Comparison of ENCODE assay signal across 28 mouse cellular contexts in the genomic region with DNA sequence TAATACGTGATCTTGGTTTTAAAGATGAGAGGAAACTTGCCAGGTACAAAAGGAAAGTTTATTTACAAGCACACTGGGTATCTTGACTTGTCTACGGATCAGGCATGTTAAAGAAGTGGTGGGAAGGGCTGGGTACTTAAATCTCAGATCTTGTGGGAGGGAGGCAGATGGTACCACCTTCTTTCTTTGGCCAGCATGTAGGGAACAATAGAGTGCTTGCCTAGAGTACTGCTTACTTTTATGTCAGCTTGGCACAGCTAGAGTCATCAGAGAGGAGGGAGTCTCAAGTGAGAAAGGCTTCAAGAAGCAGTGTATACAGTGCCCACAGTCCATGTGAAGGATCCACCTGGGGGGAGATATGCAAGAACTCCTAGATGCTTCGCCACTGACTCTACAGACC. TPM values are rescaled to one million over a fixed set of nuclear protein-coding genes. Genes with fewer than 3 reads are reported as not detected.
"Had no signal": no experiment of that assay in that cellular context is flagged by ENCODE, and none has a peak within 500 bp of the region (broad histone marks: within the 10 kb centered on the region; RNA-seq: fewer than 3 reads in every experiment).

No protein-coding gene starts in this region.

- H3K27ac ChIP-seq: embryonic facial prominence, embryonic 10.5 days; embryonic facial prominence, embryonic 12.5 days; embryonic facial prominence, embryonic 15.5 days; forebrain, embryonic 10.5 days; forebrain, embryonic 12.5 days; forebrain, embryonic 13.5 days; forebrain, embryonic 15.5 days; gastrocnemius, adult 2 months; heart, adult 2 months had no signal

- H3K9me3 ChIP-seq: embryonic facial prominence, embryonic 10.5 days; embryonic facial prominence, embryonic 12.5 days; embryonic facial prominence, embryonic 13.5 days; embryonic facial prominence, embryonic 15.5 days; forebrain, embryonic 10.5 days; forebrain, embryonic 12.5 days; forebrain, embryonic 13.5 days; forebrain, embryonic 15.5 days had no signal

- H3K4me1 ChIP-seq: forebrain, embryonic 13.5 days; forebrain, embryonic 15.5 days had no signal

- H3K36me3 ChIP-seq: embryonic facial prominence, embryonic 10.5 days; embryonic facial prominence, embryonic 12.5 days; embryonic facial prominence, embryonic 13.5 days; embryonic facial prominence, embryonic 15.5 days; forebrain, embryonic 10.5 days; forebrain, embryonic 12.5 days; forebrain, embryonic 15.5 days had no signal

- H3K9ac ChIP-seq: embryonic facial prominence, embryonic 12.5 days; embryonic facial prominence, embryonic 13.5 days; embryonic facial prominence, embryonic 15.5 days; forebrain, embryonic 12.5 days; forebrain, embryonic 13.5 days; forebrain, embryonic 15.5 days; forebrain, postnatal 0 days had no signal

- H3K4me2 ChIP-seq: embryonic facial prominence, embryonic 12.5 days; embryonic facial prominence, embryonic 13.5 days; embryonic facial prominence, embryonic 15.5 days; forebrain, embryonic 12.5 days; forebrain, embryonic 13.5 days; forebrain, embryonic 15.5 days had no signal

- DNase-seq: cerebellum, adult 8-10 months; cerebellum, adult 9-10 months; cerebellum, adult 9-11 months; cerebellum, postnatal 10 days; cerebellum, postnatal 14 days; cerebellum, postnatal 25 days; cerebellum, postnatal 36 days; embryo, embryonic 11 days; forebrain, postnatal 0 days; gastrocnemius, adult 2 months; gastrocnemius, postnatal 10 days; gastrocnemius, postnatal 14 days; gastrocnemius, postnatal 25 days; gastrocnemius, postnatal 36 days; heart, adult 11 months; heart, adult 18-20 months; heart, adult 2 months had no signal

- H3K27me3 ChIP-seq: embryonic facial prominence, embryonic 12.5 days; embryonic facial prominence, embryonic 13.5 days; embryonic facial prominence, embryonic 15.5 days; forebrain, embryonic 12.5 days; forebrain, embryonic 13.5 days; forebrain, embryonic 15.5 days had no signal

- ATAC-seq: forebrain, embryonic 13.5 days; forebrain, embryonic 14.5 days; forebrain, embryonic 15.5 days; forebrain, embryonic 16.5 days; forebrain, postnatal 0 days had no signal

- H3K4me3 ChIP-seq: embryonic facial prominence, embryonic 10.5 days; embryonic facial prominence, embryonic 12.5 days; embryonic facial prominence, embryonic 13.5 days; embryonic facial prominence, embryonic 15.5 days; erythroblast, embryonic 14.5 days; forebrain, embryonic 10.5 days; forebrain, embryonic 12.5 days; forebrain, embryonic 13.5 days; forebrain, embryonic 15.5 days; gastrocnemius, adult 2 months; heart, adult 2 months had no signal

RNA-seq across cellular contexts. Expression of a gene that starts 27.1 kb away (rescaled TPM):
- polyA plus RNA-seq: erythroblast, embryonic 14.5 days had no signal
